Mouse (Mus musculus) left cerebral cortex, postnatal 4 days (tissue): ENCODE measurements around the gene Haao. TPM values are rescaled to one million over a fixed set of nuclear protein-coding genes. Genes with fewer than 3 reads are reported as not detected.

Source experiments
- DNase-seq: peaks from one replicate; pipeline ENCODE4 v3.0.0-alpha.2; 2022
- intact Hi-C: fragments of 180-260 bp; cut with DNase I; formaldehyde crosslinking; loops from one replicate; pipeline ENCODE4 v1.15.1; 2025
- total RNA-seq, 2 experiments: library from RNA; stranded (reverse); gene quantifications; 2 replicates each; pipeline ENCODE4 v1.2.3; 2021

Haao gene
- total RNA-seq, result under 1 TPM in 1 of 2 experiments, not detected in 1; 0.20 TPM

DNA sequence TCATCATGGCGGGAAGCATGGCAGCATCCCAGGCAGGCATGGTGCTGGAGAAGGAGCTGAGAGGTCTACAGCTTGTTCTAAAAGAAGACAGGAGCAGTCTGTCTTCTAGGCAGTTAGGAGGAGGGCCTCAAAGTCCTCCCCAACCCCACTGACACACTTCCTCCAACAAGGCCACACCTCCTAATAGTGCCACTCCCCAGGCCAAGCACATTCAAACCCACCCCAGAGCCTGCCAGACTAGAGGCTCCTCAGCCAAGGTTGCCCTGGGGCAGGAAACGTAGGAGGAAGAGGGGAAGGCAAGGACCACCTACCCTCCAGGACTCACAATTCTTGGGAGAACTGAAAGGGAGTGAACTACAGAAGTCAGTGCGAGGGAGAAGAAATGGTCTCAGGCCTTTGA is at the start of gene Haao:
Haao (minus strand) TSS at position 149 of the 400 bp plus-strand sequence.
- intact Hi-C loops, result no loop called here
- DNase-seq, result no peak

GRCm38 (mm10) chr17:83897361-83897799 is 49.6 kb upstream of the Haao start:
- no peak for DNase-seq
- intact Hi-C loops, result no loop called here

GRCm38 (mm10) chr17:83896723-83897122 is 49.0 kb upstream of the Haao start:
- intact Hi-C loops, result no loop called here

GRCm38 (mm10) chr17:83895321-83895770 is 47.6 kb upstream of the Haao start:
- DNase-seq, result no peak
- intact Hi-C loops, result no loop called here

More at GRCm38 (mm10) chr17:83896723-83897122, 49.0 kb upstream of the Haao start:
- peak; percentile 45 for DNase-seq

GRCm38 (mm10) chr17:83893134-83893533 is 45.4 kb upstream of the Haao start:
- intact Hi-C loops, result no loop called here
- no peak for DNase-seq

- DNase-seq, result no peak
- intact Hi-C loops, result no loop called here
Measured at GRCm38 (mm10) chr17:83891864-83892263, 44.1 kb upstream of the Haao start.

DNA sequence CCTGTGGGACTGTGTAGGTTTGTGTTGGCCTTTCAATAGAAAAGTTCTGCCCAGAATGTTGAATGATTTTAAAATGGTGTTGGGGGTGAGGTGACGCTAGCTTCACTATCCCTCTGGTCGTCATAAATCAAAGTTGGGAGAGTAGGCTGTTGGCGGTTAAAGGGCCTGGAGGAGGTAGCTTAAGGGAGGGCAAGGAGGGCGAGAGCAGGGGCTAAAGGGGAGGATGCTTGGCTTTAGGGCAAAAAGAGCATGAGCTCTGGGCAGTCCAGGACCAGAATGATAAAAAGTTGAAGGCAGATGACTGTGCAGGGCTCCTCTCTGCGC is 42.6 kb upstream of the Haao start:
- intact Hi-C loops, result no loop called here
- DNase-seq, result no peak

- intact Hi-C loops, result no loop called here
- DNase-seq, result peak; percentile 74
Measured at GRCm38 (mm10) chr17:83889691-83890372, 42.1 kb upstream of the Haao start.

GRCm38 (mm10) chr17:83889329-83889690 is 41.5 kb upstream of the Haao start:
- DNase-seq, result no peak
- intact Hi-C loops, result no loop called here

- no peak for DNase-seq
- intact Hi-C loops, result no loop called here
Measured at GRCm38 (mm10) chr17:83887241-83887640, 39.5 kb upstream of the Haao start.

- intact Hi-C loops, result no loop called here
- DNase-seq, result no peak
Measured at GRCm38 (mm10) chr17:83886395-83886794, 38.6 kb upstream of the Haao start.

- DNase-seq, result no peak
- intact Hi-C loops, result no loop called here
Measured at GRCm38 (mm10) chr17:83885750-83886149, 38.0 kb upstream of the Haao start.

GRCm38 (mm10) chr17:83885021-83885582 is 37.3 kb upstream of the Haao start:
- DNase-seq, result no peak
- intact Hi-C loops, result no loop called here

GRCm38 (mm10) chr17:83882788-83883187 is 35.0 kb upstream of the Haao start:
- intact Hi-C loops, result no loop called here
- DNase-seq, result no peak

DNA sequence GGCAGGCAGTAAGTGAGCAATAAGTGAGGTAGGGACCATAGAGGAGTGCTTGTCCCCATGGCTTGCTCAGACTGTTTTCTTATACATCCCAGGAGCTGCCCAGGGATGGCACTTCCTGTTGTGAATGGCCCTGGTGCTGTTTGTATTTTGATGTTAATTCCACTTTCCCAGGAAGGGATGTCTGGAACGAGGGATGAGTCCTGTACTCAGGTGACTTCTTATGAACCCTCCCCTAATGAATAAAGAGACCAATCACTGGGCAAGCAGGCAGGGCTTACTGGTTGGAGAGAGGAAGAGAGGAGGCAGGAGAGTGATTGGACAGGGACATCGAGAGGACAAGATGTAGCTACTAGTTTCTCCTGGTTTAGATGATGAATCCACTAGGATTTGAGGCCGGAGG is 33.3 kb upstream of the Haao start:
- no peak for DNase-seq
- intact Hi-C loops, result no loop called here

DNA sequence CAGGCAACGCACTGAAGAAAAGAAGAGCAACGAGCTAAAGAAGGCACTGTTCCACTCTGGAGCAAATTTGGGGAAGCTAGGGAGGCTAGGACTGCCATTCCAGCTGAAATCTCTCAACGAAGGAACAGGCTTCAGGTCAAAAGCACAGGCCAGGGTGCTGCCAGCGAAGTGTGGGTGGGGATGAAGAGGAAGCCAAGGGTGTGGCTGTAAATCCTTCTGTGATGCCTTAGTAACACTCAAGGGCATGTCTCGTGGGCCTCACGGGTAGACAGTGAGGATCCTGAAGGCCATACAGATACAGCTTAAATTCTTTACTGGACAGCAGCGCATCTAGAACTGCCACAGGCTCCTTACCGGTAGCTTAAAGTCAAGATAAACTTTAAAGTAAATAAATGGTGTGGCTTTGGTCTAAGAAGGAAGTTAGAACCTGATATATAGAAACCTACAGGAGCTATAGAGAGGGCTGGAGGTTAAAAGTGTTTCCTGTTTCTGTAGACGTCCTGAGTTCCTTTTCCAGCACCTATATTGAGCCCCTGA is 32.5 kb upstream of the Haao start:
- DNase-seq, result no peak
- intact Hi-C loops, result no loop called here

- no peak for DNase-seq
- intact Hi-C loops, result no loop called here
Measured at GRCm38 (mm10) chr17:83879631-83880030, 31.9 kb upstream of the Haao start.

GRCm38 (mm10) chr17:83874610-83875009 is 26.8 kb upstream of the Haao start:
- DNase-seq, result no peak
- intact Hi-C loops, result no loop called here

GRCm38 (mm10) chr17:83873363-83874141 is 25.8 kb upstream of the Haao start:
- DNase-seq, result no peak
- intact Hi-C loops, result no loop called here

- intact Hi-C loops, result no loop called here
- peak; percentile 84 for DNase-seq
Measured at GRCm38 (mm10) chr17:83872806-83873348, 25.1 kb upstream of the Haao start.

DNA sequence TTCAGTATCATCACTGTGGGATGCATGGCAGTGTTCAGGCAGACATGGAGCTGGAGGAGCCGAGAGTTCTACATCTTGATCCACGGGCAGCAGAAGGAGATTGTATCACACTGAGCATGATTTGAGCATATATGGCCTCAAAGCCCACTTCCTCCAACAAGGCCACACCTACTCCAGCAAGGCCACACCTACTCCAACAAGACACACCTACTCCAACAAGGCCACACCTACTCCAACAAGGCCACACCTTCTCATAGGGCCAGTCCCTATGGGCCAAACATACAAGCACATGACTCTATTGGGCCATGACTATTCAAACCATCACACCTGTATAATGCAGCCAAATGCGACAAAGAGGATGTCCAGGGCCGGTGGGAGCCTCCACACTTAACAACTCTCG is 23.6 kb upstream of the Haao start:
- no peak for DNase-seq
- intact Hi-C loops, result no loop called here
